Comparison of ENCODE assay signal across 8 mouse cellular contexts in the genomic region with DNA sequence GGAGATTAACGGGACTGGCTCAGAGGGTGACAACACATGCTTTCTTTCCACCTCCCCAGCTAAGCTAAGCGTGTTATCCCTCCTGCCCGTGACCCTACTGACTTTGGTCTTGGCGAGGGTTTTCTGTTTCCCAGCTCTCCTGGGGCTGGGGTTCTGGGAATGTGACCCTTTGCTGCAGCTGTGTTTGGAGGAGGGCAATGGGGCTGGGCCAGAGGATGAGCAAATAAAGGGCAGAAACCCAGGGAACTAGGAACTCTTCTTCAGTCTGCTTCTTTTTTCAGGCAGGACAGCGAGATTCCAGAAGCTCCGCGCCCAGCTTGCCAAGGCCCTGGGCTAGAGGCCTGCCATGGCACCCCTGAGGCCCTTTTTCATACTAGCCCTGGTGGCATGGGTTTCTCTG. TPM values are rescaled to one million over a fixed set of nuclear protein-coding genes. Genes with fewer than 3 reads are reported as not detected.
DNase-seq lines count a peak whose midpoint lies in the region; ATAC-seq and TF ChIP-seq lines count a peak whose summit lies in the region.

A gene (plus strand): TSS at position 88 of the 400 bp plus-strand sequence.

- no peak for ATAC-seq in neural tube, embryonic 11.5 days (ENCODE audit: insufficient read depth, low FRiP score, low TSS enrichment)
- no peak for ATAC-seq in forebrain, embryonic 14.5 days
- no peak for ATAC-seq in monocyte, adult 5-6 weeks (replicated peaks; ENCODE audit: insufficient number of reproducible peaks, low FRiP score, low TSS enrichment, poor library complexity, severe bottlenecking)

- H3K27me3 ChIP-seq in neural tube, embryonic 11.5 days (ENCODE audit: control insufficient read depth, insufficient read depth, low read length): peaks cover 19% of the 10 kb centered on the region
- no peaks in the 10 kb centered on the region for H3K27me3 ChIP-seq in forebrain, embryonic 14.5 days (replicated peaks; ENCODE audit: control insufficient read depth, insufficient read depth, low read length)
- H3K27me3 ChIP-seq in liver, adult 2 months (ENCODE audit: control insufficient read depth, insufficient read depth, low read length): no peaks in the 10 kb centered on the region

- intact Hi-C loops in heart, postnatal 36 days (cut with DNase I): no loop called here

- H3K4me1 ChIP-seq in neural tube, embryonic 11.5 days (ENCODE audit: control insufficient read depth, insufficient read depth, low read length): peaks cover 9% of the 10 kb centered on the region; the same call in 1 of the 2 replicates
- H3K4me1 ChIP-seq in forebrain, embryonic 14.5 days (ENCODE audit: control insufficient read depth, insufficient read depth, low read length): peaks cover 12% of the 10 kb centered on the region
- H3K4me1 ChIP-seq in liver, adult 2 months (ENCODE audit: control insufficient read depth, insufficient read depth, low read length): peaks cover 17% of the 10 kb centered on the region

- no peak for TF ChIP-seq CTCF in liver, adult 2 months (IDR thresholded peaks at IDR 0.05; ENCODE audit: low read depth, low read length)

- peak within 1 kb of the TSS; percentile 76 for H3K4me3 ChIP-seq in neural tube, embryonic 11.5 days (ENCODE audit: low read depth, low read length)
- H3K4me3 ChIP-seq in forebrain, embryonic 14.5 days (ENCODE audit: low read depth, low read length): peak within 1 kb of the TSS; percentile 87
- H3K4me3 ChIP-seq in liver, adult 2 months (ENCODE audit: insufficient read depth, low read depth, low read length): peak within 1 kb of the TSS; percentile 89

- peak within 1 kb of the TSS; percentile 51 for H3K27ac ChIP-seq in neural tube, embryonic 11.5 days (ENCODE audit: low read depth, low read length)
- H3K27ac ChIP-seq in forebrain, embryonic 14.5 days (ENCODE audit: low read depth, low read length): peak within 1 kb of the TSS; percentile 91
- H3K27ac ChIP-seq in liver, adult 2 months (replicated peaks; ENCODE audit: insufficient read depth, low read depth, low read length): peak within 1 kb of the TSS; percentile 95

- peak; percentile 92 for TF ChIP-seq POLR2A in liver, adult 2 months (IDR thresholded peaks at IDR 0.05; ENCODE audit: extremely low read depth, insufficient read depth, low read length)

- WGBS in neural tube, embryonic 11.5 days: 54% methylated on average over 7 of the region's 7 CpGs
- 69% methylated on average over 7 of the region's 7 CpGs for WGBS in forebrain, embryonic 14.5 days
- WGBS in liver, adult 2 months: 11% methylated on average over 7 of the region's 7 CpGs

- DNase-seq in neural tube, embryonic 11.5 days (ENCODE audit: low spot score): no peak
- DNase-seq in neural tube, embryonic 10.5 days (ENCODE audit: extremely low spot score, low spot score): no peak
- DNase-seq in forebrain, embryonic 14.5 days (ENCODE audit: low spot score): no peak
- DNase-seq in heart, postnatal 36 days: peak in 1 of 2 experiments; percentile 52
- DNase-seq in liver, adult 2 months (ENCODE audit: extremely low read depth, low read depth, low spot score): peak; percentile 97
- DNase-seq in right cerebral cortex, postnatal 36 days (ENCODE audit: low spot score in 2 of 2): no peak
- no peak for DNase-seq in frontal cortex, postnatal 10 days (ENCODE audit: low spot score in 2 of 2)

- H3K4me2 ChIP-seq in neural tube, embryonic 11.5 days (ENCODE audit: low read depth): peak within 1 kb of the TSS; percentile 97
- H3K4me2 ChIP-seq in forebrain, embryonic 14.5 days (ENCODE audit: low read length): peak within 1 kb of the TSS; percentile 82

- H3K79me2 ChIP-seq in liver, adult 2 months (ENCODE audit: control insufficient read depth, insufficient read depth, low read length): peaks cover 13% of the 10 kb centered on the region; the same call in 1 of the 2 replicates

- no peaks in the 10 kb centered on the region for H3K9me3 ChIP-seq in neural tube, embryonic 11.5 days (ENCODE audit: control insufficient read depth, low read length)
- no peaks in the 10 kb centered on the region for H3K9me3 ChIP-seq in forebrain, embryonic 14.5 days (replicated peaks; ENCODE audit: control insufficient read depth, low read length)

- H3K9ac ChIP-seq in neural tube, embryonic 11.5 days (ENCODE audit: low read length): peak within 1 kb of the TSS; percentile 69
- H3K9ac ChIP-seq in forebrain, embryonic 14.5 days (ENCODE audit: low read length): peak within 1 kb of the TSS; percentile 92
- peak within 1 kb of the TSS; percentile 80 for H3K9ac ChIP-seq in liver, adult 2 months (ENCODE audit: low read depth, low read length)

- H3K36me3 ChIP-seq in neural tube, embryonic 11.5 days (ENCODE audit: control insufficient read depth, insufficient read depth, low read length): no peaks in the 10 kb centered on the region
- no peaks in the 10 kb centered on the region for H3K36me3 ChIP-seq in forebrain, embryonic 14.5 days (ENCODE audit: control insufficient read depth, insufficient read depth, low read length)
- peaks cover 7% of the 10 kb centered on the region for H3K36me3 ChIP-seq in liver, adult 2 months (ENCODE audit: control insufficient read depth, insufficient read depth, low read length)

RNA-seq across cellular contexts. Expression of the gene that starts here (rescaled TPM):
- polyA plus RNA-seq in neural tube, embryonic 11.5 days (2014; fragmentation: Nextera tagmentation; extraction: Ambion mirVana): 67.8 and 68.7 TPM in 2 replicates
- 88.4 and 120 TPM in 2 replicates for polyA plus RNA-seq in forebrain, embryonic 14.5 days (2014; fragmentation: Nextera tagmentation; extraction: Ambion mirVana)
- total RNA-seq in heart, postnatal 36 days (2021): 10 to 100 TPM; 20.9 to 22.9 TPM
- 2,089 and 2,597 TPM in 2 replicates for total RNA-seq in liver, adult 2 months (2014; rRNA removed)
- 3,152 and 3,193 TPM in 2 replicates for polyA plus RNA-seq in liver, adult 2 months (2012; rRNA removed)
- total RNA-seq in monocyte, adult 5-6 weeks (2017): not detected in 3 replicates

Comparison
In these comparisons a context has a peak if more than half of its experiments do, and no peak if none do; other contexts are left out.
1. RNA of the gene that starts here (total RNA-seq): 2,089 to 2,597 TPM in liver, adult 2 months; 20.9 to 22.9 TPM in heart, postnatal 36 days and not detected in monocyte, adult 5-6 weeks; every median in the first group is over 10 times any median in the second.
2. RNA of the gene that starts here (polyA plus RNA-seq): 3,152 to 3,193 TPM in liver, adult 2 months; 88.4 to 120 TPM in forebrain, embryonic 14.5 days and 67.8 to 68.7 TPM in neural tube, embryonic 11.5 days; every median in the first group is over 10 times any median in the second.
3. Peak in every context shown above with its lines, with median percentiles within 50 percentile points of each other: H3K27ac ChIP-seq, H3K4me3 ChIP-seq and H3K9ac ChIP-seq.